Comparison of ENCODE assay signal across 8 mouse cellular contexts in genomic region chr5:64410621-64411020, GRCm38 (mm10).
DNase-seq lines count a peak whose midpoint lies in the region; ATAC-seq lines count a peak whose summit lies in the region.

No protein-coding gene starts in this region.

- peak; percentile 27 for DNase-seq in gastrocnemius, adult 18-20 months (ENCODE audit: low spot score)
- DNase-seq in gastrocnemius, postnatal 4 days (ENCODE audit: low spot score in 2 of 2): no peak
- DNase-seq in spleen, postnatal 36 days (ENCODE audit: low spot score in 2 of 2): peak; percentile 27 to 42
- no peak for DNase-seq in spleen, postnatal 10 days (ENCODE audit: low spot score in 2 of 2)
- DNase-seq in kidney, postnatal 10 days: peak; percentile 67
- DNase-seq in telencephalon, adult 2 months (ENCODE audit: low read depth, low spot score): peak; percentile 45
- no peak for DNase-seq in ovary, postnatal 14 days (ENCODE audit: low spot score)

- no peak for ATAC-seq in CD4-positive, CD25-positive, alpha-beta regulatory T cell, adult 4 months

Comparison
In these comparisons a context has a peak if more than half of its experiments do, and no peak if none do; other contexts are left out.
1. DNase-seq: peak in gastrocnemius, adult 18-20 months (single experiment), spleen, postnatal 36 days (2 of 2), kidney, postnatal 10 days (single experiment) and telencephalon, adult 2 months (single experiment); none in gastrocnemius, postnatal 4 days (0 of 2), spleen, postnatal 10 days (0 of 2) and ovary, postnatal 14 days (single experiment).